In the genomic region with DNA sequence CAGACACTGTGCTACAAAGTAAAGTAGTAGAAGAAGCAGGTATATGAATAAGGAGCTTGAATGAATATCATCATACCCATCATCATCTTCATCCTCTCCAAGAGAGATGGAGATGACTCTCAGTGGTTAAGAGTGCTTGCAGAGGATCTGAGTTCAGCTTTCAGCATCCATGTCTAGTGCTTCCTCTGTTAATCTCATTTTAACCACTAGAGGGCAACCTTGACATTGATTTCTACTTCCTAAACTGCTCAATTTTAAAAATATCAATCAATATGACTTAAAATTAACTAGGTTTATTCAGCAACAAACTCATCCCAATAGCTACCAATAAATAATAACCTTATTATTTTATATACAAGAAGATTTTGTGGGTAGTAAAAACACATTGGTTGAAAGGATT, we compare ENCODE assay signal across 9 mouse cellular contexts. TPM values are rescaled to one million over a fixed set of nuclear protein-coding genes. Genes with fewer than 3 reads are reported as not detected.
A peak's percentile ranks its signal among the peaks of the same experiment; 100 is the strongest.
DNase-seq lines count a peak whose midpoint lies in the region; ATAC-seq and TF ChIP-seq lines count a peak whose summit lies in the region.
"Had no signal": no experiment of that assay in that cellular context is flagged by ENCODE, and none has a peak within 500 bp of the region (broad histone marks: within the 10 kb centered on the region; RNA-seq: fewer than 3 reads in every experiment).

No protein-coding gene starts in this region.

- no peak overlapping the region for H3K4me2 ChIP-seq in kidney, postnatal 0 days (ENCODE audit: low read length)
- H3K4me2 ChIP-seq: heart, embryonic 15.5 days had no signal

- no peaks in the 10 kb centered on the region for H3K36me3 ChIP-seq in kidney, postnatal 0 days (ENCODE audit: insufficient read depth, low read length)

- no peaks in the 10 kb centered on the region for H3K9me3 ChIP-seq in kidney, postnatal 0 days (replicated peaks; ENCODE audit: low read length)
- H3K9me3 ChIP-seq: heart, embryonic 15.5 days had no signal

- DNase-seq in kidney, postnatal 0 days (ENCODE audit: low spot score) = peak; percentile 69
- no peak for DNase-seq in kidney, adult 11 months
- DNase-seq in CD4-positive, CD25-positive, alpha-beta regulatory T cell, adult 2 months (ENCODE audit: low read depth, low spot score) = peak; percentile 81
- DNase-seq in NIH3T3 (ENCODE audit: low read depth) = peak; percentile 83
- peak; percentile 44 for DNase-seq in hindlimb bud, embryonic 11.5 days (ENCODE audit: extremely low spot score, low read depth, low spot score)
- DNase-seq in right cerebral cortex, adult 18-20 months = no peak
- no peak for DNase-seq in cerebellum, adult 9-11 months
- no peak for DNase-seq in kidney, postnatal 25 days

- H3K9ac ChIP-seq in kidney, postnatal 0 days (ENCODE audit: low read depth, low read length) = no peak overlapping the region
- H3K9ac ChIP-seq: heart, embryonic 15.5 days had no signal

- H3K27me3 ChIP-seq in kidney, postnatal 0 days (ENCODE audit: insufficient read depth, low read length) = no peaks in the 10 kb centered on the region
- H3K27me3 ChIP-seq: heart, embryonic 15.5 days had no signal

- H3K4me3 ChIP-seq in kidney, postnatal 0 days (replicated peaks; ENCODE audit: low read depth, low read length) = no peak overlapping the region
- H3K4me3 ChIP-seq: heart, embryonic 15.5 days had no signal

- no peaks in the 10 kb centered on the region for H3K4me1 ChIP-seq in kidney, postnatal 0 days (replicated peaks; ENCODE audit: insufficient read depth, low read length)

- no peak for ATAC-seq in kidney, postnatal 0 days (replicated peaks; ENCODE audit: low FRiP score, low read depth)

- TF ChIP-seq CTCF in kidney, postnatal 0 days (IDR thresholded peaks at IDR 0.05; ENCODE audit: low read depth) = peak; percentile 74

- H3K27ac ChIP-seq in kidney, postnatal 0 days = no peak overlapping the region
- H3K27ac ChIP-seq: heart, embryonic 15.5 days had no signal

RNA-seq across cellular contexts. Expression of gene Wnk1, which starts 36.8 kb away (rescaled TPM):
- polyA plus RNA-seq in kidney, postnatal 0 days (2015; fragmentation: Nextera tagmentation; extraction: Ambion mirVana) = 171 and 172 TPM in 2 replicates

Comparison
In these comparisons a context has a peak if more than half of its experiments do, and no peak if none do; other contexts are left out.
1. DNase-seq: peak in kidney, postnatal 0 days (single experiment), CD4-positive, CD25-positive, alpha-beta regulatory T cell, adult 2 months (single experiment), NIH3T3 (single experiment) and hindlimb bud, embryonic 11.5 days (single experiment); none in kidney, adult 11 months (single experiment), right cerebral cortex, adult 18-20 months (single experiment), cerebellum, adult 9-11 months (single experiment) and kidney, postnatal 25 days (0 of 2).